Mouse (Mus musculus): ENCODE results near the gene Cbarp.
A peak's percentile ranks its signal among the peaks of the same experiment; 100 is the strongest.

The Cbarp gene

GRCm38 (mm10) chr10:80142530-80142925 lies 1.9 kb upstream of the Cbarp start:
- no peak for DNase-seq

DNA sequence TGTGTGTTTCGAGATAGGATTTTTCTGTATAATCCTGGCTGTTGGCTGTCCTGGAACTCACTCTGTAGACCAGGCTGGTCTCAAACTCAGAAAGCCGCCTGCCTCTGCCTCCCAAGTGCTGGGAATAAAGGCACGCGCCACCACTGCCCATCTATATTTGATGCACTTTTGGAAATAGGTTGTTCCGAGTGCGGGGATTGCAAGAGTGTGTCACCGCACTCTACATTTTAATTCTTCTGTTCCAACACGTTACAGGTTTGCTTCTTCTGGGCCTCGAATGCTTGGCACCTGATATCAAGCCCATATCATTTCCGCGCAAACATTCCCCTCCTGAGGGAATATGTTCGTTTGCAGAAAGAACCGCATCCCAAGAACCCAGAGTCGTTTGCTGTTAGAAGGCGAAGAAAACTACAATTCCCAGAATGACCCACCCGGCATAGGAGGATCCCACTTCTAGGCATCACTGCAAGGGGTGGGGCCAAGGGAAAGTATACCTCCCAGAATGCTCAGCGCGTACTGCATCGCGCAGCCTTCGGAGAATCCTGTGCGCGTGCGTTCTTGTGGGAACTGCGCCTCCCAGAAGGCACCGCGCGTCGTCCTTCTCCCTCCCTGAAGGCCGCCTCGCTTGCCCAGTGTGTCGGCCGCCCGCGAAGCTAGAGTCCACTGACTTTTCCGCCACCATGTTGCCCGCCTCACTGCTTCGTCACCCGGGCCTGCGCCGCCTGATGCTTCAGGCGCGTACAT lies 1.3 kb upstream of the Cbarp start:
- peak; percentile 85 to 86 for DNase-seq

- peak; percentile 93 to 97 for DNase-seq
These were observed 608 bp upstream of the Cbarp start for GRCm38 (mm10) chr10:80141243-80141642.

DNA sequence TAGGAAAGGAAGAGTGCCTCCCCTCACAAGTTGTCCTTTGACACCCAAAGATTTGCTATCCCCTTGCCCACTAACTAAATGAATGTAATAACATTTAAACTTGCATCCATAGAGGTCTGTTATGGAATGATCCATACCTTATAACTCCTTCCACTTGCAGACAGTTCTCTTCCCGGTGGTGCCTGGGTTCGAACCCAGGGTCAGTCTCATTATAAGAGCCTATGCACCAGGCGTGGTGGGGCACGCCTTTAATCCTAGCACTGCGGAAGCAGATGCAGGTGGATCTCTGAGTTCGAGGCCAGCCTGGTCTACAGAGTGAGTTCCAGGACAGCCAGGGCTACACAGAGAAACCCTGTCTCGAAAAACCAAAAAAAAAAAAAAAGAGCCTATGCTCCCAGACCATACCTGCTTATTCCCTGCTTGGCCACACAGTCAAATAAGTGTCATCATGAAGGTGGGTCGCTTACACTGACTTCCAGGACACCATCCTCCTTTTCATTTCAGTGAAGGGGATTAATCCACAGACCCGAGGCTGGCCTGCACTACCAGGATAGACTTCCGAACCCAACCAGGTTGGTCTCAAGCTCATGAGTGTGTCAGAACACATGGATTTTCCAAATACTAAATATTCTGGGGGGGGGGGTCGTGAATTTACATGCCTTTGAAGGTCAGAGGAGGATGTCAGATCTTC lies 515 bp downstream of the Cbarp start:
- no peak for DNase-seq

- DNase-seq, result no peak
These were observed 1.2 kb downstream of the Cbarp start for GRCm38 (mm10) chr10:80139439-80139775.

DNA sequence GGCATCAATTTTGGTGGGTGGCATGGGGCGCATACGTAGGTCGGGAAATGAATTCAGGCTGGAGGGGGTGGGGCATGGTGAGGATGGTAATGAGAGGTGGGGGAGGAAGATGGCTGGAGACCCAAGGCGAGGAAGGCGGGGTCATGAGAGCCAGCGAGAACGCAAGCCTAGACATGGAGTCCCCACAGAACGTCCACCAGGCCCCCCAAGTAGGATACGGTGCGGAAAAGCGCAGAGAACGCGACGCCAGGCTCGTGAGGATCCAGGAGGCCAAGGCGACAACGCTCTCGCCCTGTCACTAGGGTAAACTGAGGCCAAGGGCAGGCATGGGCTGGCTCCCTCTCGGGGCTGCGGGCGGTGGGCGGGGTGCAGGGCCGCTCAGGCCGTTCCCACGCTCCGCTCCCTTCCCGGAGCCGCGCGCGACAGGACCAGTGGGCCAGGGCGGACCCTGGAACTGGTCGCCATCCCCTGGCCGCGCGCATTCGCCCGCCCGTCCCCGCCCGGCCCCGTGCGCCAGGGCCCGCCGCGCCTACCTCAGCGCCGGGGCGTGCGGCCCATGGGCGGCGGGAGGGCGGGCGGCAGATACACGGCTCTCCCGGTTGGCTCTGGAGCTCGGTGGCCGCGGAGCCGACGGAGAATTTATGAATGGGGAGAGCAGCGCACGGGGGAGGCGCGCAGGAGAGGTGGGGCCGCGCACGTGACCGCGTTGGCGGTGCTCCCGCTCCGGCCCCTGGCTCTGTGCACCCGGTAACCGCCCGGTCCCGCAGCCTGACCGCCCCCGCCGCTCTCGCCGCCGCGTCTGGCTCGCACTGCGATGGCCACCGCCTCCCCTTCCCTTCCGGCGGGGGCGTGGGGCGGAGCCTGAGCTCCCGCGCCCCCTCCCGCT lies 1.8 kb downstream of the Cbarp start, which contains the start of gene Atp5d:
TSS of gene Atp5d (plus strand) at position 80 of the 886 bp plus-strand sequence.
- peak in 1 of 2 experiments; percentile 46 for DNase-seq

- no peak for DNase-seq
These were observed 2.7 kb downstream of the Cbarp start for GRCm38 (mm10) chr10:80137626-80138552.

DNA sequence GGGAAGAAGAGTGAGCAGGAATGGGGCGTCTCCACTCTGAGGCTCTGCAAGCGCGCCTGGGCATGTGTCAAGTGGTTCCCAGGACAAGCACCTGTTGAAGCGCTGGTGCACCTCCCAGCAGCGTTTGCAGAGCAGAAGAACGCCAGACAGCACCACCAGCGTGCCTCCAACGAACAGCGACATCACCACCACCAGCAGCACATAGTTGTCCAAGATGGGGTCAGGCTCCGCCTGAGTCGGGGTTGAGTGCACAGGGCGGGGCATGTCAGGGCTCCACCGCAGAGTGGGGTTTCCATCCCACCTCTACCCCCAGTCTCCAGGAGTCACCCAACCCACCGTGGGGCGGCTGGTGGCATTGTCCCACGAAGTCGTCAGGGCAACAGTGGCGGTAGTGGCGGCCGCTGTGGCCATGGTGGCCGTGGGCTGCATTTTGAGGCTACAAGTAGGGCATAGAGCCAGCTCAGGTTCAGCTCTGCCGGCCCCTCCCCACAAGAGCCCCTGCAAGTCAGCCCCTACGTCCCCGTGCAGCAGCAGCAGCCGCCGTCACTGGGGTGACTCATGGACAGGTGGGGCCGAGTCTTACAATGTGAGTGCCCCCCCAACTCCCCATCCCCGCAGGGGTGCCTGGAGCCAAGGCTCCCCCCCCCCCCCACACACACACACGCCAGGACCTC lies 3.5 kb downstream of the Cbarp start:
- DNase-seq, result no peak

DNA sequence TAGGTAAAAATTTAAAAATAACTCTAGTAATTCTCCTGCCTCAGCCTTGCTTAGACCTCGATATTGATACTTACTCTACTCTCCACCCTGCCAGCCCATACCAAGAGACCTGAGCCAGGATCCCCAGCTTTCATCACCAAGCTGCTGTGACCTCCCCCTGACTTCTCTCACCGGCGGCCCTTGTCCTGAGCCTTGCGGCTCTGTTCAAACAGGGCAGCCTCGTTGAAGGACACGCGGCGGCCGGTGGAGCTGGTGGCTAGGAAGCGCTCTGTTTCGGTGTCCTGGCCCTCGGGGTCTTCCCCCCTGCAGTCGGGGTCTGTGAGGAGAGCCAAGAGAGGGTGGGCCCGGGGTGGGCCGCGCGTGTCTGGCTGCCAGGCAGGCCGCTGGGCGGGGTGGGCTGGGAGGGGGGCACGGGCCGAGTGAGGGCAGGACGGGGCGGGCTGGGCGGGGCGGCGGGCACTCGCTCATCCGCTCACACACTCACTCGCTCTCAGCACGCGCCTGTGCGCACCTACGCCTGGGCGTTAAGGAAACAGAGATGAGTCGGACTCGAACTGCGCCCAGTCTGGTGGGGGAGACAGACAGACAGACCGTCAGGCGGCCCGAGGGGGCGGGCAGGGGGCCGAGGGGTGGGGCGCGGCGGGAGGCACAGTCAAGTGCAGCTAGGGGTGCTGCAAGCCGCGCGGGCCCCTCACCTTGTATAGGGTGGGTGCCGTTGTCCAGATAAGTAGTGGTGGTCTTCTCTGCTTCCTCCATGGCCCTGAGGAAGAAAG lies 4.3 kb downstream of the Cbarp start:
- DNase-seq, result no peak

DNA sequence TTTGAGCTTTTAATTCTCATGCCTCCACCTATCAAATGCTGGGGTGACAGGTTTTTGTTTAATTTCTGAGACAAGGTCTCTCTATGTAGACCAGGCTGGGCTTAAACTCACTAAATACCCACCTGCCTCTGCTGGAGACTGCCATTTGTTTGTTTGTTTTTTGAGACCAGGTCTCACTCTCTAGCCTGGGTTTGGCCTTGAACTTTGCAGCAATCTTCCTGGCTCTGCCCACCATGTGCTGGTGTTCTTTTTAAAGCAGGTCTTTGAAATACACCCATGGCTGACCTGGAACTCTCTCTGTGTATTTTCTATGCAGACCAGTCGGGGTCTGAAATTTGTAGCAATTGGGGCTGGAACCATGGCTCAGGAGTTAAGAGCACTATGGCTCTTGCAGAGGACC lies 5.0 kb downstream of the Cbarp start:
- DNase-seq, result no peak

DNA sequence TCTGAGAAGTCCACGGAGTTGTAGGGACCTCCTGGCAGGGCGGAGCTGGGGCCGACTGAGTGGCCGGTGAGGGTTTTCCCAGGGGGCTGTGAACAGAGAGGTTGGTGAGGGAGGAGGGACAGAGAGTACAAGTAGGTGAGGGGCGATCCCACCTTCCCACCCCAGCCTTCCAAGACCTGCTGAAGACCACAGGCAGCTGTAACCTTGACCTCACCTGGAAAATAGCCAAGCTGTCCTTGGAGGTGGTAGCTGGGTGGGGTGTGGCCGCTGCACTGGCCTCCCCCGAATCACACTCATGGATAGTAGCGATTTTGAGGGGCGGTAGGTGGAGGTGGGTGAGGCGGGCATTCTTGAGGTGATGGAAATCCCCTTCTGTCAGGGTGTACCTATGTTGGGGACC lies 5.5 kb downstream of the Cbarp start:
- no peak for DNase-seq

DNA sequence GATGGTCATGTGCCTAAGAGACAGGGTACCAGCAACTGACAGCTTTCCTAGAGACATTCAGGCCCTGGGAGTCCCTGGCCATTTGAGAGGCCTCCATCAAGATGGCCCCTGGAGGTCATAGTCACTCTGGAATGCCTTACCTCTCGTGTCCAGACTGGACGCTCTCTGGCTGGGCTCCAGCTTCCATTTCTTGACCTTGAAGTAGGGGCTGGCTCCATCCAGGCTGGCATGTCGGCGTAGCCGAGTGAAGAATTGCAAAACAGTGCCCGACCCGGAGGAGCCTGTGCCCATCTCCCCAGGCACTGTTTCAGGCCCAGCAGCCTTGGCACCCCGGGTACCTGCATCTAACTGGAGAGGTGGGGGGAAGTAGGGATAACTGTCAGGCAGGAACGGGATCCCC lies 6.2 kb downstream of the Cbarp start:
- DNase-seq, result no peak

DNA sequence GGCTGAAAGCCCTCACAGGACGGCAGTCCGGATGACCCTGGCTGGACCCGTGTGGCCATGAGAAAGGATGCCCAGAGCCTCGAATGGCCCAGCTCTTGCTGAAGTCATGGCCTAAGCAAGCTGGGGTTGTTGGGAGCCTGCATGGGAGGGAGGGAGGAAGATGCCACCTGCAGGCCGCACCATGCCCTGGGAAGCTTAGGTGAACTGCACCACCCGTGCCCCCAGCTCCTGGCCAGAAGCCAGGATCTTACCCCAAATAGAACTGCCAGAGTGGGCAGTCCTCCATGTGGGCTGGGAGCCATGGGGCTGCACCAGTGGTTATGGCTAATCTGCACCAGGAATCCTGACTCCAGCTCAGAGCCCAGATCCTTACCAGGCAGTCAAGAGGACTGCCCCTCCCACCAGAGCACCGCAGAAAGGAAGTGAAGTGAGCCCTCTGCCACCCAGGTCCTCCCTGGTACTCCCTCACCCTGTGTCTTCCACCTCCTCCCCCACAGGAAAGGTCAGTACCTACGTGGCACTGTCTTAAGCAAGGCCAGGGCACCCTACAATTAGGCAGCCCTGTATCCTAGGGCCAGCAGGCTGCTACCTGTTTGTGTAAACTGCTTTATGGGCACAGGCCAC lies 7.3 kb downstream of the Cbarp start:
- peak in 1 of 2 experiments; percentile 8 for DNase-seq

GRCm38 (mm10) chr10:80131952-80132350 lies 8.7 kb downstream of the Cbarp start:
- DNase-seq, result peak in 1 of 2 experiments; percentile 7

- peak in 1 of 2 experiments; percentile 7 for DNase-seq
These were observed 9.2 kb downstream of the Cbarp start for GRCm38 (mm10) chr10:80131316-80131951.

- no peak for DNase-seq
These were observed 10.1 kb downstream of the Cbarp start for GRCm38 (mm10) chr10:80130403-80131031.

DNA sequence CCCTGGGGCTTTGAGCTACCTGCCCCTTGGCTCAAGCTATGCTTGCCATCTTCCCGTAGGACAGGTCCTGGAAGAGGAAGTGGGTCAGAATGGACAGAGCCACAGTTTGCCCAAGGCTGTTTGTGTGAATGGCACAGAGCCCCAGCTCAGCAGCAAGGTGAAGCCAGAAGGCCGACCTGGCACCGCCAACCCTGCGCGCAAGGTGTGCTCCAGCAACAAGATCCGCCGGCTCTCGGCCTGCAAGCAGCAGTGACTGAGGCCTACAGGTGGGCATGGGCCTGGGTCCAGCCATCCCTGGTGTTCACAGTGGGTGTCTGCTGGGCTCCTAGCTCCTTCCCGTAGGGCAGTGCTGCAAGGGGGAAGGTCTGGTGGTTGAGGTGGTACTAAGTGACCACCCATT lies 10.8 kb downstream of the Cbarp start:
- DNase-seq, result no peak

GRCm38 (mm10) chr10:80127920-80128319 lies 12.7 kb downstream of the Cbarp start:
- DNase-seq, result no peak

- no peak for DNase-seq
These were observed 16.6 kb downstream of the Cbarp start for GRCm38 (mm10) chr10:80123932-80124562.
